ENCODE assay signal across 12 mouse cellular contexts in the genomic region with DNA sequence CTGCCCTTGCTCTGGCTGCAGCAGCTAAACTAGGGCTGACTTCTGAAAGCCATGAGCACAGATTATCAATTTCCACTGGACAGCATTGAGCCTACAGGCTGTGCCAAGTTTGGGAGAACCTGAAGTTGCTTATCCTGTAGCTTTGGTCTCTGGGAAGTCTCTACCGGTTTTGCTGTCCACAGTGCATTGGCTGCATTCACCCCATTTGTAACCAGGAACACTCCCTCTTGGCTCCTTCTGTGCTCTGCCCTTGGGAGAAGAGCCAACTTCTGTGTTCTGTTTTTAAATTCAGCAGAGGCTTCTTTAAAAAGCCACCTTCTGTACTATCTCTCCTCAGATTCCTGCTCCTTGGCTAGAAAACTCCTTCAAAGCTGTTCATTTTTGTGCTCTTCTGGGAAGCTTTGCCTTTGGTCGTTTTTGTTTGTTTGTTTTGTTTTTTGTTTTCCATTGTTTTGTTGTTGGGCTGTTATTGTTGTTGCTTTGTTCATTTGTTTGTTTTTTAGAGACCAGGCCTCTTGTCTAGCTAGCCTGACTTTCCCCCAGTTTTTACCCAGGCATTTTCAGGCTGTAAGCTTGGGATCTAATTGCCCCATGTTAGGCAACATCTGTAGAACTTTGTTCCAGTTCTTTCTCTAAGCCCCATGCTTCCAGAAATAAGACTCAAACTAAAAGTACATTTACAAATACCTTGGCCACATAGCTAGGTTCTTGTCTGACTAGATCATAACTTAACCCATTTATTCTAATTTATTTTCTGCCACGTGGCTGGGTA.
DNase-seq lines count a peak whose midpoint lies in the region; ATAC-seq lines count a peak whose summit lies in the region.
"Had no signal": no experiment of that assay in that cellular context is flagged by ENCODE, and none has a peak within 500 bp of the region (broad histone marks: within the 10 kb centered on the region; RNA-seq: fewer than 3 reads in every experiment).

No protein-coding gene starts in this region.

- WGBS in heart, embryonic 12.5 days: 49% methylated on average over 3 of the region's 3 CpGs
- WGBS in heart, embryonic 16.5 days: 42% methylated on average over 3 of the region's 3 CpGs

- DNase-seq in heart, adult 11 months: peak; percentile 87
- peak; percentile 3 for DNase-seq in right cerebral cortex, adult 18-20 months
- DNase-seq in right cerebral cortex, postnatal 4 days: no peak
- DNase-seq in testis, postnatal 10 days (ENCODE audit: low spot score): peak; percentile 42
- DNase-seq in thymus, postnatal 10 days (ENCODE audit: low spot score in 2 of 2): no peak
- no peak for DNase-seq in yolk sac, embryonic 10.5 days (ENCODE audit: low spot score)
- DNase-seq: retina, postnatal 1 day had no signal

- H3K9ac ChIP-seq in heart, embryonic 12.5 days: no peak overlapping the region
- H3K9ac ChIP-seq in heart, embryonic 16.5 days (ENCODE audit: low read length): no peak overlapping the region
- H3K9ac ChIP-seq: hindbrain, embryonic 15.5 days; liver, embryonic 15.5 days; stomach, embryonic 15.5 days had no signal

- no peak overlapping the region for H3K27ac ChIP-seq in heart, embryonic 12.5 days (ENCODE audit: poor library complexity, severe bottlenecking)
- H3K27ac ChIP-seq in heart, embryonic 16.5 days (ENCODE audit: low read length): 0 out of 2 replicates have a peak overlapping the region, but pooled peaks have one; percentile 3
- H3K27ac ChIP-seq: hindbrain, embryonic 15.5 days; liver, embryonic 15.5 days; stomach, embryonic 15.5 days had no signal

- ATAC-seq in heart, embryonic 12.5 days (ENCODE audit: insufficient number of reproducible peaks, low FRiP score): no peak
- ATAC-seq in heart, embryonic 16.5 days (replicated peaks; ENCODE audit: extremely low read depth, insufficient read depth, low FRiP score): peak; percentile 55; the same call in 1 of the 2 replicates

- no peak overlapping the region for H3K4me2 ChIP-seq in heart, embryonic 12.5 days
- H3K4me2 ChIP-seq in heart, embryonic 16.5 days (ENCODE audit: low read depth, low read length): no peak overlapping the region
- H3K4me2 ChIP-seq: hindbrain, embryonic 15.5 days; liver, embryonic 15.5 days; stomach, embryonic 15.5 days had no signal

- H3K4me1 ChIP-seq in heart, embryonic 12.5 days (replicated peaks): no peaks in the 10 kb centered on the region
- H3K4me1 ChIP-seq in heart, embryonic 16.5 days (ENCODE audit: control insufficient read depth, insufficient read depth, low read length): no peaks in the 10 kb centered on the region
- H3K4me1 ChIP-seq: hindbrain, embryonic 15.5 days; liver, embryonic 15.5 days; stomach, embryonic 15.5 days had no signal

- H3K9me3 ChIP-seq in heart, embryonic 12.5 days (replicated peaks): no peaks in the 10 kb centered on the region
- no peaks in the 10 kb centered on the region for H3K9me3 ChIP-seq in heart, embryonic 16.5 days (replicated peaks; ENCODE audit: control insufficient read depth, low read length)
- H3K9me3 ChIP-seq: hindbrain, embryonic 15.5 days; liver, embryonic 15.5 days; stomach, embryonic 15.5 days had no signal

- H3K4me3 ChIP-seq in heart, embryonic 12.5 days: no peak overlapping the region
- H3K4me3 ChIP-seq in heart, embryonic 16.5 days (ENCODE audit: low read length): no peak overlapping the region
- H3K4me3 ChIP-seq: hindbrain, embryonic 15.5 days; liver, embryonic 15.5 days; stomach, embryonic 15.5 days had no signal

- no peaks in the 10 kb centered on the region for H3K27me3 ChIP-seq in heart, embryonic 12.5 days (replicated peaks)
- H3K27me3 ChIP-seq in heart, embryonic 16.5 days (ENCODE audit: control insufficient read depth, insufficient read depth, low read length): no peaks in the 10 kb centered on the region
- H3K27me3 ChIP-seq: hindbrain, embryonic 15.5 days; liver, embryonic 15.5 days; stomach, embryonic 15.5 days had no signal

- no peaks in the 10 kb centered on the region for H3K36me3 ChIP-seq in heart, embryonic 12.5 days
- H3K36me3 ChIP-seq in heart, embryonic 16.5 days (ENCODE audit: control insufficient read depth, insufficient read depth): no peaks in the 10 kb centered on the region
- H3K36me3 ChIP-seq: hindbrain, embryonic 15.5 days; liver, embryonic 15.5 days; stomach, embryonic 15.5 days had no signal

Comparison
In these comparisons a context has a peak if more than half of its experiments do, and no peak if none do; other contexts are left out.
1. DNase-seq: peak in heart, adult 11 months (single experiment), right cerebral cortex, adult 18-20 months (single experiment) and testis, postnatal 10 days (single experiment); none in right cerebral cortex, postnatal 4 days (single experiment), thymus, postnatal 10 days (0 of 2) and yolk sac, embryonic 10.5 days (single experiment).